Mouse (Mus musculus) regulatory T cell (primary cell): ENCODE data around the gene Olfr834.

Experiments
- in situ Hi-C: fragments of 300-600 bp; cut with MboI, MseI; formaldehyde crosslinking; loops from one replicate; pipeline ENCODE4 v1.15.1; 2025; ENCODE audit warnings: high pct_unique_total_duplicates

The Olfr834 gene

DNA sequence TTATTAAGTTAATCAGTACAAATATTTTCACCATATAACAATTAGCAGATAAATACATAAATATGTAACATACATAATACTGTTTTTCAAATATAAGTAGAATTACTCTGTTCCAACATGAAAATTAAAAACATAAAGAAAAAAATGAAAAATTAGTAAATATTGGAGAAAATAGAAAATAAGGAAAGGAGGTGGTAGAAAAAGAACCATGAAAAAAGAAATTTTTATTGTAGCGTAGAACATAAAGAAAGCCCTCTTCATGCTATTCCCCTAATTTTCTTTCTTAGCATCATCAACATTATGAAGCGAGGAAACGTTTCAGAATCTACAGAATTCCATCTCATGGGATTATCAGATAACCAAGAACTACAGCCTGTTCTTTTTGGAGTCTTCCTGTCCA, at the start of gene Olfr834:
TSS of gene Olfr834 (plus strand) at position 301 of the 400 bp plus-strand sequence.
- in situ Hi-C loops = no loop called here

DNA sequence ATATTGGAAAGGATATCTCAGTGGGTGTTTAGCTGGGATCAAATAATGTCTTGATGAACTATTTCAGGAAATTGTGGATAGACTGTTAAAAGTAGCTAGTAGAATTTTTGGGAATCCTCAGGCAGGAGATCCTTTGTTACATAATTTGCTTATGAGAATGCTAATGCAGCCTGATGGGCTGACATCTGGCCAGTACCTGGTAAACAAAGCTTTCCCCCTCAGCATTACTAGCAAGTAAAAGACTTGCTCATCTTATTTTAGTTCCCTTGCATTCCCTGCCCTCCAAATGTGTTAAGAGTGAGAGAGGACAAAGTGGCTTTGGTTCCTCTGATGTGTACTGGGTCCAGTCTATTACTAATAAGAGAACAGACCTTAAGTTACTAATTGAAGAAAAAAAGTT, 25.8 kb upstream of the Olfr834 start:
- in situ Hi-C loops = no loop called here

DNA sequence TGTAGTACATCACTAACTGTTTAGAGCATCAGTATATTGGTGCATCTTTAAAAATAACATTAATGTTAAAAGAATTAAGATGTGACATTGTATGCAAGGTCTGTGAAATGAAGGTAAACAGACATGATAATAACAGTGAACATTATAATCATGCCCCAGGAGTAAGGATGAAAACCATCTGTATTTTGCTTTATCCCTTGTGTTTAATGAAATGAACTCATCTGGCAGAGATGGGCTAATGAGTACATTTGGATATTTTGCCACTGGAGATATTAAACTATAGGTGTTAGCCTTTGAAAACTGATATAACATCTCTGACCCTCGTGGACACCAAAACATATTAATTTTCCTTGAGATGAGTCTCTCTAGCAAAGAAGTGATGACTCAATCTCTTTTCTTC, 44.6 kb downstream of the Olfr834 start, which contains the start of gene Olfr835:
TSS of gene Olfr835 (plus strand) at position 301 of the 400 bp plus-strand sequence.
- in situ Hi-C loops = no loop called here
